Mouse (Mus musculus) gastrocnemius, postnatal 10 days (tissue): Measurements from ENCODE around the gene Arsb. TPM values are rescaled to one million over a fixed set of nuclear protein-coding genes. Genes with fewer than 3 reads are reported as not detected.
"Not testable (repeated sequence)": the region's sequence is repeated elsewhere in the genome, so short reads cannot be mapped to it uniquely, and the experiment has no call there.

ENCODE experiments used
- DNase-seq: peaks from one replicate; pipeline ENCODE4 v3.0.0; 2021; ENCODE audit warnings: mixed read lengths
- microRNA-seq, 2 experiments: library from miRNA; unstranded; fragments of <30 nt; microRNA quantifications; one replicate each; pipeline ENCODE4 v1.2.0; 2021
- total RNA-seq, 2 experiments: library from RNA; stranded (reverse); gene quantifications; 2 replicates each; pipeline ENCODE4 v1.2.3; 2021

Arsb gene
- total RNA-seq, 2 experiments from 2014 or later = 10.6 to 22.1 TPM

GRCm38 (mm10) chr13:93985750-93986149 lies 214.3 kb downstream of the Arsb start:
- not testable (repeated sequence) for DNase-seq

GRCm38 (mm10) chr13:93987611-93988010 lies 216.2 kb downstream of the Arsb start:
- no peak for DNase-seq

- no peak for DNase-seq
Measured at GRCm38 (mm10) chr13:93989208-93989607, 217.8 kb downstream of the Arsb start.

- DNase-seq = peak; percentile 12
Measured at GRCm38 (mm10) chr13:93989736-93990611, 218.5 kb downstream of the Arsb start.

- no peak for DNase-seq
Measured at GRCm38 (mm10) chr13:93990841-93991240, 219.4 kb downstream of the Arsb start.

GRCm38 (mm10) chr13:93992342-93992882 lies 221.0 kb downstream of the Arsb start:
- no peak for DNase-seq

Small RNA genes within 50 kb of the gene (microRNA-seq; reads per million reads assigned to microRNA genes)
- gene Gm25534 (0 reads per million in 2 experiments), gene Mir5624 (0 reads per million in 2 experiments)

Other genes starting within 250 kb of the Arsb start
- under 1 TPM in 1 of 2 experiments, not detected in 1; 0.54 TPM for gene Bhmt, start 133.7 kb upstream of the Arsb start, total RNA-seq
- under 1 TPM in 1 of 2 experiments, not detected in 1; 0.20 TPM for gene Bhmt2, start 97.3 kb upstream of the Arsb start, total RNA-seq
- not detected for gene Dmgdh, start 97.2 kb upstream of the Arsb start, total RNA-seq